Mouse (Mus musculus): ENCODE measurements around the gene Jsrp1. TPM values are rescaled to one million over a fixed set of nuclear protein-coding genes. Genes with fewer than 3 reads are reported as not detected.
A peak's percentile ranks its signal among the peaks of the same experiment; 100 is the strongest.

Gene Jsrp1
- polyA plus RNA-seq, 1 experiment from 2014 or later = 0.45 TPM

GRCm38 (mm10) chr10:80854913-80855748 is 41.8 kb upstream of the Jsrp1 start, which contains the start of the genes Lsm7 and Sppl2b:
TSS of gene Lsm7 (minus strand) at chr10:80855209.
TSS of gene Sppl2b (plus strand) at chr10:80855275.
- H3K4me2 ChIP-seq (replicated peaks; ENCODE audit: low read depth, low read length) = peak within 1 kb of the TSS; percentile 97
- ATAC-seq (ENCODE audit: insufficient number of reproducible peaks, insufficient read depth, low FRiP score, low read depth) = peak; percentile 69
- no peaks in the 10 kb centered on the region for H3K27me3 ChIP-seq (ENCODE audit: control insufficient read depth, insufficient read depth, low read length)
- peak within 1 kb of the TSS; percentile 70 for H3K9ac ChIP-seq (replicated peaks; ENCODE audit: low read depth, low read length)
- H3K9me3 ChIP-seq (ENCODE audit: control insufficient read depth, low read depth, low read length) = no peaks in the 10 kb centered on the region
- peaks cover 23% of the 10 kb centered on the region for H3K36me3 ChIP-seq (ENCODE audit: control insufficient read depth, insufficient read depth, low read length)
- 1% methylated on average over 77 of the region's 81 CpGs for WGBS
- H3K4me1 ChIP-seq (ENCODE audit: control insufficient read depth, insufficient read depth, low read length) = peaks cover 21% of the 10 kb centered on the region
- peak within 1 kb of the TSS; percentile 33; the same call in 1 of the 2 replicates for H3K27ac ChIP-seq (ENCODE audit: low read length)
- peak within 1 kb of the TSS; percentile 75 for H3K4me3 ChIP-seq (ENCODE audit: low read depth, low read length)

DNA sequence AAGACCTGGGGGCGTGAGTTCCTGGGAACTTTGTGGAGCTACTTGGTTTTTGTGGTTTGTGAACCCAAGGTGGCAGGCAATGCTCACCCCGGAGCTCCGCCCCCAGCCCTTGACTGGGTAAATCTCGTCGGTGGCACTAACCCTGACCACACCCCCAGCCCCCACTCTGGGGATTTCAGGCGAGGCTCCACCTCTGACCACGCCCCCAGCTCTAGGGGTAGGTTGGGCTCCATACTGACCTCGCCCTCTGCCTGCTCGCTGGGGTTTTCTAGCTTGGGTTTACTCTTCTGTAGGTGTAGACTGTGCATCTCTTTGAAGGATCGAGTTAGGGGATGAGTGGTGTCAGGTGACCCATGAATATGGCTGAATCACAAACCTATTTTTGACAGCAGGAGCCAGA is 35.3 kb upstream of the Jsrp1 start:
- H3K9me3 ChIP-seq (ENCODE audit: control insufficient read depth, low read depth, low read length) = no peaks in the 10 kb centered on the region
- H3K4me1 ChIP-seq (ENCODE audit: control insufficient read depth, insufficient read depth, low read length) = 0 out of 2 replicates have a peak, but pooled peaks cover 5% of the 10 kb centered on the region
- H3K4me3 ChIP-seq (ENCODE audit: low read depth, low read length) = no peak overlapping the region
- peaks cover 22% of the 10 kb centered on the region for H3K36me3 ChIP-seq (ENCODE audit: control insufficient read depth, insufficient read depth, low read length)
- peaks cover 19% of the 10 kb centered on the region for H3K27me3 ChIP-seq (ENCODE audit: control insufficient read depth, insufficient read depth, low read length)
- peak; percentile 69 for ATAC-seq (ENCODE audit: insufficient number of reproducible peaks, insufficient read depth, low FRiP score, low read depth)
- no peak overlapping the region for H3K9ac ChIP-seq (replicated peaks; ENCODE audit: low read depth, low read length)
- no peak overlapping the region for H3K27ac ChIP-seq (ENCODE audit: low read length)
- 7% methylated on average over 10 of the region's 10 CpGs for WGBS
- no peak overlapping the region for H3K4me2 ChIP-seq (replicated peaks; ENCODE audit: low read depth, low read length)

DNA sequence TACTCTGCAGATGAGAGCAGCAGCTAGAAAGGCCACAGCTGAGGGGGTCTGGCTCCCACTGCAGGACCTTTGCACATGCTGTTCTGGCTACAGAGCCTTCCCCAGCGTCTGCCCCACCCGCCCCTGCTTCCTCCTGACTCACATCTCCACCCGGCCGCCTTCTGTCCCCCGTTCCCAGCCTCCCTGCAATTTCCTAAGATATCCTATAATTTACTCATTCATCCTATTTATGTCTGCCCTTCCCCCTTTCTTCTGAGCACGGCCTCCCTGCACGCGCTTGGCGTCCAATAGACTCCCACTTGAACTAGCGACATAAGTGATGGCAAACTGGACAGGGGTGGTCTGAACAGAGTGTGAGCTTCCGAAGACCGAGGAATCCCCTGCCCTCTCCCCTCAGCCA is 32.4 kb upstream of the Jsrp1 start:
- 71% methylated on average over 12 of the region's 12 CpGs for WGBS
- H3K4me1 ChIP-seq (ENCODE audit: control insufficient read depth, insufficient read depth, low read length) = 0 out of 2 replicates have a peak, but pooled peaks cover 8% of the 10 kb centered on the region
- no peak for ATAC-seq (ENCODE audit: insufficient number of reproducible peaks, insufficient read depth, low FRiP score, low read depth)
- no peak overlapping the region for H3K9ac ChIP-seq (replicated peaks; ENCODE audit: low read depth, low read length)
- H3K4me2 ChIP-seq (replicated peaks; ENCODE audit: low read depth, low read length) = no peak overlapping the region
- H3K9me3 ChIP-seq (ENCODE audit: control insufficient read depth, low read depth, low read length) = no peaks in the 10 kb centered on the region
- H3K36me3 ChIP-seq (ENCODE audit: control insufficient read depth, insufficient read depth, low read length) = no peaks in the 10 kb centered on the region
- peaks cover 37% of the 10 kb centered on the region for H3K27me3 ChIP-seq (ENCODE audit: control insufficient read depth, insufficient read depth, low read length)
- no peak overlapping the region for H3K4me3 ChIP-seq (ENCODE audit: low read depth, low read length)
- no peak overlapping the region for H3K27ac ChIP-seq (ENCODE audit: low read length)

GRCm38 (mm10) chr10:80845055-80845693 is 31.9 kb upstream of the Jsrp1 start:
- WGBS = 58% methylated on average over 8 of the region's 8 CpGs
- Histone ChIP-seq H3K27me3 (ENCODE audit: control insufficient read depth, insufficient read depth, low read length) (peaks cover 37% of the 10 kb centered on the region), H3K4me1 (ENCODE audit: control insufficient read depth, insufficient read depth, low read length) (0 out of 2 replicates have a peak, but pooled peaks cover 8% of the 10 kb centered on the region), H3K27ac (ENCODE audit: low read length) (no peak overlapping the region), H3K36me3 (ENCODE audit: control insufficient read depth, insufficient read depth, low read length) (no peaks in the 10 kb centered on the region), H3K4me3 (ENCODE audit: low read depth, low read length) (no peak overlapping the region), H3K4me2 (replicated peaks; ENCODE audit: low read depth, low read length) (no peak overlapping the region), H3K9ac (replicated peaks; ENCODE audit: low read depth, low read length) (no peak overlapping the region), H3K9me3 (ENCODE audit: control insufficient read depth, low read depth, low read length) (no peaks in the 10 kb centered on the region)
- no peak for ATAC-seq (ENCODE audit: insufficient number of reproducible peaks, insufficient read depth, low FRiP score, low read depth)

DNA sequence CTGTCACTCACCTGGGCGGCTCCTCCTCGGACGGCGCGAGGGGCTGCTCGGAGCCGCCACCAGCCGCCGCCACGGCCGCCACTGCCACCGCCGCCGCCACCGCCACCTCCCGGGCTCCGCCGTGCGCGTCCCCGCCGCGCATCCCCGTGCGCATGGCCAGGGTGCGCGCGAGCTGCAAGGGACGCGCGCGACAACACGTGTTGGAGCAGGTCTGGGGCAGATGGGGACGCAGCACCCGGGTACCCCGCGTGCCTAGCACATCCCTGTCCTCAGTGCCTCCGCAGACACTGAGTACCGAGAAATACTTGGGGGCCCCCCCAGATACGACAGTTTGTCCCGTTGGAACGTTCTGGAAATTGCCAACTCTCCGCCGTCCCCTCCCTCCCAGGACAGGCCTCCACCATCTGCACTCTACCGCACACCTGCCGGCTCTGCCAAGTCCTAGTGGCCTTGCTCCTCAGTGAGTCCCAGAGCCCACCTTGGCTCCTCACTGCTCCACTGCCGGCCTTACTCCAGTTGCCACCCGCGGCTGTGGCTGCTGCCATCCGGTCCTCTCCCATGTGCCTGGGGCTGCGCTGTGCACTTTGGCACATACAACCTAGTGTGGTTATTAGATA is 30.7 kb upstream of the Jsrp1 start, which contains the start of gene Lingo3:
Lingo3 (minus strand) TSS at position 109 of the 617 bp plus-strand sequence.
- H3K4me2 ChIP-seq (replicated peaks; ENCODE audit: low read depth, low read length) = peak within 1 kb of the TSS; percentile 70
- H3K9me3 ChIP-seq (ENCODE audit: control insufficient read depth, low read depth, low read length) = no peaks in the 10 kb centered on the region
- no peak for ATAC-seq (ENCODE audit: insufficient number of reproducible peaks, insufficient read depth, low FRiP score, low read depth)
- no peak within 1 kb of the TSS for H3K27ac ChIP-seq (ENCODE audit: low read length)
- WGBS = 4% methylated on average over 51 of the region's 51 CpGs
- H3K9ac ChIP-seq (replicated peaks; ENCODE audit: low read depth, low read length) = peak within 1 kb of the TSS; percentile 22
- no peaks in the 10 kb centered on the region for H3K36me3 ChIP-seq (ENCODE audit: control insufficient read depth, insufficient read depth, low read length)
- H3K4me3 ChIP-seq (ENCODE audit: low read depth, low read length) = peak within 1 kb of the TSS; percentile 33
- 0 out of 2 replicates have a peak, but pooled peaks cover 8% of the 10 kb centered on the region for H3K4me1 ChIP-seq (ENCODE audit: control insufficient read depth, insufficient read depth, low read length)
- peaks cover 37% of the 10 kb centered on the region for H3K27me3 ChIP-seq (ENCODE audit: control insufficient read depth, insufficient read depth, low read length)

- ATAC-seq (ENCODE audit: insufficient number of reproducible peaks, insufficient read depth, low FRiP score, low read depth) = no peak
- peaks cover 37% of the 10 kb centered on the region for H3K27me3 ChIP-seq (ENCODE audit: control insufficient read depth, insufficient read depth, low read length)
- H3K27ac ChIP-seq (ENCODE audit: low read length) = no peak overlapping the region
Observed at GRCm38 (mm10) chr10:80843087-80843930, 30.0 kb upstream of the Jsrp1 start.

DNA sequence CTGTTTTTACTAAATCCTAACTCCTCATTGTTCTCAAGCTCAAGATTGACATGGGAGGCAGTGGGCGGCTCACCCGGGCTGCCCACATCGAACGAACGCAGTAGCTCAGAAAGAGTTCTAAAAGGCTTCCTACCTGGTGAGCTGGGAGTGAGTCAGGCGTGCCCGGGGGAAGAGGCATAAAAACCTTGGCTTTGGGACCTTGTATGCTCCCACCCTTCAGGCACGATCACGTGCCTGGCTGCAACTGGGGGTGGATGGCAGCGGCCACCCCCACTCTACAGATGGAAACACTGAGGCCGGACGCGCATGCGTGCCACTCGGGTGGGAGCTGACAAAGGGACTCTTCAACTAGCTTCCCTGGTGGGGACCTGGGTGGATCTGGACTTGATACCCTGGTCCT is 29.0 kb upstream of the Jsrp1 start:
- H3K27me3 ChIP-seq (ENCODE audit: control insufficient read depth, insufficient read depth, low read length) = peaks cover 37% of the 10 kb centered on the region
- 77% methylated on average over 15 of the region's 15 CpGs for WGBS

More at GRCm38 (mm10) chr10:80843087-80843930, 30.0 kb upstream of the Jsrp1 start:
- Histone ChIP-seq H3K4me3 (ENCODE audit: low read depth, low read length) (peak overlapping the region; percentile 33), H3K9me3 (ENCODE audit: control insufficient read depth, low read depth, low read length) (no peaks in the 10 kb centered on the region), H3K9ac (replicated peaks; ENCODE audit: low read depth, low read length) (peak overlapping the region; percentile 22), H3K36me3 (ENCODE audit: control insufficient read depth, insufficient read depth, low read length) (no peaks in the 10 kb centered on the region), H3K4me1 (ENCODE audit: control insufficient read depth, insufficient read depth, low read length) (0 out of 2 replicates have a peak, but pooled peaks cover 5% of the 10 kb centered on the region), H3K4me2 (replicated peaks; ENCODE audit: low read depth, low read length) (peak overlapping the region; percentile 70)
- WGBS = 10% methylated on average over 32 of the region's 32 CpGs

More for the DNA sequence above, 29.0 kb upstream of the Jsrp1 start:
- no peaks in the 10 kb centered on the region for H3K9me3 ChIP-seq (ENCODE audit: control insufficient read depth, low read depth, low read length)
- H3K4me3 ChIP-seq (ENCODE audit: low read depth, low read length) = no peak overlapping the region
- H3K36me3 ChIP-seq (ENCODE audit: control insufficient read depth, insufficient read depth, low read length) = no peaks in the 10 kb centered on the region
- no peak for ATAC-seq (ENCODE audit: insufficient number of reproducible peaks, insufficient read depth, low FRiP score, low read depth)
- H3K27ac ChIP-seq (ENCODE audit: low read length) = no peak overlapping the region
- H3K4me2 ChIP-seq (replicated peaks; ENCODE audit: low read depth, low read length) = no peak overlapping the region
- H3K4me1 ChIP-seq (ENCODE audit: control insufficient read depth, insufficient read depth, low read length) = 0 out of 2 replicates have a peak, but pooled peaks cover 4% of the 10 kb centered on the region
- H3K9ac ChIP-seq (replicated peaks; ENCODE audit: low read depth, low read length) = no peak overlapping the region
